ENCODE assay signal across 30 mouse cellular contexts in the genomic region with DNA sequence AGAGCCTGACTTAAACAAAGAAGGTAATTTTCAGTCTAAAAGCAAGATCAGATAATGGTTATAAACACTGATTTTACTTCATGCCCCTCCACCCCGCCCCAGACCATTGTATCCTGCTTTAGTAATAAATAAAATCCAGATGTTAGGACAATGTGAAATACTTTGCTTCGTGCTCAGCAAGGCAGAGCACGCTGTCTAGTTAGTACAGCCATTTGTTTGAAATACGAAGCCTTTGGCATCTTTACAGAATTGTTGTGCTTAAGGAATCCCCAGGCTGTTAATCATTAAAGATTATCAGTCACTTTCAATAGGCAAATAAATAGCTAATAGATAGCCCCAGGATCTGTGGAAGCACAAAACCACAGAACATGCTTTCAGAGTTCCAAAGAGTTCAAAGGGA. TPM values are rescaled to one million over a fixed set of nuclear protein-coding genes. Genes with fewer than 3 reads are reported as not detected.
DNase-seq lines count a peak whose midpoint lies in the region; ATAC-seq and TF ChIP-seq lines count a peak whose summit lies in the region.
"Had no signal": no experiment of that assay in that cellular context is flagged by ENCODE, and none has a peak within 500 bp of the region (broad histone marks: within the 10 kb centered on the region; RNA-seq: fewer than 3 reads in every experiment).

No protein-coding gene starts in this region.

- no peak overlapping the region for H3K27ac ChIP-seq in embryonic facial prominence, embryonic 10.5 days (replicated peaks)
- H3K27ac ChIP-seq in limb, embryonic 14.5 days (replicated peaks; ENCODE audit: low read depth, low read length): no peak overlapping the region
- no peak overlapping the region for H3K27ac ChIP-seq in forebrain, embryonic 12.5 days
- H3K27ac ChIP-seq in forebrain, embryonic 11.5 days (ENCODE audit: low read depth, low read length): no peak overlapping the region
- H3K27ac ChIP-seq: forebrain, embryonic 13.5 days; hindbrain, embryonic 14.5 days; layer of hippocampus, adult 2 months; liver, embryonic 12.5 days; macrophage; midbrain, embryonic 13.5 days had no signal

- no peak for TF ChIP-seq POLR2A in limb, embryonic 14.5 days (IDR thresholded peaks at IDR 0.05; ENCODE audit: borderline replicate concordance, extremely low read depth, insufficient read depth, insufficient read length)

- DNase-seq in heart, adult 11 months: peak; percentile 62
- no peak for DNase-seq in heart, postnatal 25 days (ENCODE audit: low spot score)
- peak; percentile 67 for DNase-seq in 3T3-L1 (ENCODE audit: low read depth, low spot score)
- DNase-seq in embryonic facial prominence, embryonic 10.5 days (ENCODE audit: low spot score): peak; percentile 26
- DNase-seq in limb, embryonic 14.5 days (ENCODE audit: low spot score): peak; percentile 68
- no peak for DNase-seq in forebrain, embryonic 11.5 days (ENCODE audit: low spot score)
- DNase-seq: adrenal gland, adult 2 months; adrenal gland, postnatal 36 days; B cell, adult 2 months; cerebellum, adult 18-20 months; cerebellum, postnatal 10 days; gastrocnemius, postnatal 36 days; heart, adult 2 months; kidney, adult 11 months; kidney, postnatal 36 days; liver, postnatal 0 days; retina, postnatal 1 day; right cerebral cortex, postnatal 14 days; thymus, postnatal 4 days had no signal

- H3K9ac ChIP-seq in limb, embryonic 14.5 days (ENCODE audit: low read depth, low read length, severe bottlenecking): no peak overlapping the region
- no peak overlapping the region for H3K9ac ChIP-seq in forebrain, embryonic 12.5 days
- H3K9ac ChIP-seq in forebrain, embryonic 11.5 days (ENCODE audit: low read length): no peak overlapping the region
- H3K9ac ChIP-seq: forebrain, embryonic 13.5 days; heart, embryonic 12.5 days; hindbrain, embryonic 14.5 days; liver, embryonic 12.5 days; liver, postnatal 0 days; midbrain, embryonic 13.5 days had no signal

- 0 out of 2 replicates have a peak, but pooled peaks have one; percentile 50 for ATAC-seq in limb, embryonic 14.5 days (ENCODE audit: low FRiP score, low read depth)
- no peak for ATAC-seq in forebrain, embryonic 12.5 days (ENCODE audit: low FRiP score)
- ATAC-seq in forebrain, embryonic 11.5 days (replicated peaks; ENCODE audit: low FRiP score): no peak
- ATAC-seq: activated CD4-positive, CD25-positive, alpha-beta regulatory T cell, adult 4 months; forebrain, embryonic 13.5 days; liver, embryonic 12.5 days; liver, postnatal 0 days; lung, postnatal 0 days; midbrain, embryonic 13.5 days had no signal

- 25% methylated on average over 4 of the region's 4 CpGs for WGBS in embryonic facial prominence, embryonic 10.5 days
- WGBS in limb, embryonic 14.5 days: 11% methylated on average over 4 of the region's 4 CpGs
- 61% methylated on average over 4 of the region's 4 CpGs for WGBS in forebrain, embryonic 12.5 days
- WGBS in forebrain, embryonic 11.5 days: 61% methylated on average over 4 of the region's 4 CpGs

- H3K27me3 ChIP-seq in embryonic facial prominence, embryonic 10.5 days (replicated peaks; ENCODE audit: low read depth, poor library complexity, severe bottlenecking): no peaks in the 10 kb centered on the region
- H3K27me3 ChIP-seq in limb, embryonic 14.5 days (ENCODE audit: control insufficient read depth, insufficient read depth, low read length): no peaks in the 10 kb centered on the region
- H3K27me3 ChIP-seq in forebrain, embryonic 12.5 days: no peaks in the 10 kb centered on the region
- H3K27me3 ChIP-seq in forebrain, embryonic 11.5 days (ENCODE audit: control insufficient read depth, insufficient read depth, low read length): no peaks in the 10 kb centered on the region
- H3K27me3 ChIP-seq: forebrain, embryonic 13.5 days; heart, embryonic 12.5 days; liver, embryonic 12.5 days; midbrain, embryonic 13.5 days had no signal

- no peaks in the 10 kb centered on the region for H3K36me3 ChIP-seq in embryonic facial prominence, embryonic 10.5 days (replicated peaks)
- no peaks in the 10 kb centered on the region for H3K36me3 ChIP-seq in limb, embryonic 14.5 days (ENCODE audit: control insufficient read depth, insufficient read depth, low read length)
- H3K36me3 ChIP-seq in forebrain, embryonic 12.5 days (replicated peaks): no peaks in the 10 kb centered on the region
- no peaks in the 10 kb centered on the region for H3K36me3 ChIP-seq in forebrain, embryonic 11.5 days (ENCODE audit: control insufficient read depth, insufficient read depth, low read length)
- H3K36me3 ChIP-seq: heart, embryonic 12.5 days; liver, embryonic 12.5 days; midbrain, embryonic 13.5 days had no signal

- no peak overlapping the region for H3K4me3 ChIP-seq in embryonic facial prominence, embryonic 10.5 days
- no peak overlapping the region for H3K4me3 ChIP-seq in limb, embryonic 14.5 days (replicated peaks; ENCODE audit: low read length)
- no peak overlapping the region for H3K4me3 ChIP-seq in forebrain, embryonic 12.5 days (replicated peaks)
- H3K4me3 ChIP-seq in forebrain, embryonic 11.5 days (ENCODE audit: low read depth, low read length): no peak overlapping the region
- H3K4me3 ChIP-seq: erythroblast, embryonic 14.5 days; forebrain, embryonic 13.5 days; heart, adult 2 months; heart, embryonic 12.5 days; layer of hippocampus, adult 2 months; liver, embryonic 12.5 days; midbrain, embryonic 13.5 days had no signal

- H3K4me2 ChIP-seq in limb, embryonic 14.5 days (replicated peaks; ENCODE audit: low read depth, low read length, severe bottlenecking): no peak overlapping the region
- H3K4me2 ChIP-seq in forebrain, embryonic 12.5 days: no peak overlapping the region
- no peak overlapping the region for H3K4me2 ChIP-seq in forebrain, embryonic 11.5 days (ENCODE audit: low read depth, low read length, severe bottlenecking)
- H3K4me2 ChIP-seq: forebrain, embryonic 13.5 days; heart, embryonic 12.5 days; hindbrain, embryonic 14.5 days; liver, embryonic 12.5 days; midbrain, embryonic 13.5 days had no signal

- peaks cover 19% of the 10 kb centered on the region for H3K4me1 ChIP-seq in embryonic facial prominence, embryonic 10.5 days
- no peaks in the 10 kb centered on the region for H3K4me1 ChIP-seq in limb, embryonic 14.5 days (ENCODE audit: control insufficient read depth, insufficient read depth, low read length)
- H3K4me1 ChIP-seq in forebrain, embryonic 12.5 days: no peaks in the 10 kb centered on the region
- H3K4me1 ChIP-seq in forebrain, embryonic 11.5 days (replicated peaks; ENCODE audit: control insufficient read depth, insufficient read depth, low read length): no peaks in the 10 kb centered on the region
- H3K4me1 ChIP-seq: forebrain, embryonic 13.5 days; liver, embryonic 12.5 days; midbrain, embryonic 13.5 days had no signal

- intact Hi-C loops in heart, postnatal 25 days (cut with DNase I): no loop called here

- no peaks in the 10 kb centered on the region for H3K9me3 ChIP-seq in embryonic facial prominence, embryonic 10.5 days
- H3K9me3 ChIP-seq in limb, embryonic 14.5 days (ENCODE audit: control insufficient read depth, low read length): no peaks in the 10 kb centered on the region
- no peaks in the 10 kb centered on the region for H3K9me3 ChIP-seq in forebrain, embryonic 12.5 days
- H3K9me3 ChIP-seq in forebrain, embryonic 11.5 days (ENCODE audit: control insufficient read depth, low read length): no peaks in the 10 kb centered on the region
- H3K9me3 ChIP-seq: forebrain, embryonic 13.5 days; heart, embryonic 12.5 days; liver, embryonic 12.5 days; midbrain, embryonic 13.5 days had no signal

RNA-seq across cellular contexts. Expression of gene Synpo2, which starts 9.7 kb away (rescaled TPM):
- 10 to 100 TPM; 75.9 to 80.6 TPM for total RNA-seq in heart, postnatal 25 days (2021)
- polyA plus RNA-seq in embryonic facial prominence, embryonic 10.5 days (2016; fragmentation: Nextera tagmentation; extraction: Ambion mirVana): 4.9 TPM in 2 replicates
- polyA plus RNA-seq in limb, embryonic 14.5 days (2012; rRNA removed): 4.2 and 5.4 TPM in 2 replicates
- polyA plus RNA-seq in limb, embryonic 14.5 days (2014; fragmentation: Nextera tagmentation; extraction: Ambion mirVana): 6.3 and 6.8 TPM in 2 replicates
- polyA plus RNA-seq in forebrain, embryonic 12.5 days (2016; fragmentation: Nextera tagmentation; extraction: Ambion mirVana): 1.6 and 2.8 TPM in 2 replicates
- polyA plus RNA-seq in forebrain, embryonic 11.5 days (2014; fragmentation: Nextera tagmentation; extraction: Ambion mirVana): 2.0 and 3.7 TPM in 2 replicates
- polyA plus RNA-seq: erythroblast, embryonic 14.5 days had no signal

RNA-seq across cellular contexts. Expression of gene Sec24d, which starts 21.6 kb away (rescaled TPM):
- 10 to 100 TPM; 41.4 to 41.8 TPM for total RNA-seq in heart, postnatal 25 days (2021)
- polyA plus RNA-seq in embryonic facial prominence, embryonic 10.5 days (2016; fragmentation: Nextera tagmentation; extraction: Ambion mirVana): 24.4 and 26.9 TPM in 2 replicates
- 97.5 and 175 TPM in 2 replicates for polyA plus RNA-seq in limb, embryonic 14.5 days (2012; rRNA removed)
- 110 TPM in 2 replicates for polyA plus RNA-seq in limb, embryonic 14.5 days (2014; fragmentation: Nextera tagmentation; extraction: Ambion mirVana)
- polyA plus RNA-seq in forebrain, embryonic 12.5 days (2016; fragmentation: Nextera tagmentation; extraction: Ambion mirVana): 13.2 and 16.9 TPM in 2 replicates
- polyA plus RNA-seq in forebrain, embryonic 11.5 days (2014; fragmentation: Nextera tagmentation; extraction: Ambion mirVana): 18.2 and 18.4 TPM in 2 replicates

Comparison
In these comparisons a context has a peak if more than half of its experiments do, and no peak if none do; other contexts are left out.
1. DNase-seq: peak in heart, adult 11 months (single experiment), 3T3-L1 (single experiment), embryonic facial prominence, embryonic 10.5 days (single experiment) and limb, embryonic 14.5 days (single experiment); none in heart, postnatal 25 days (single experiment) and forebrain, embryonic 11.5 days (single experiment).